14 mouse cellular contexts compared by ENCODE assay signal in genomic region chr5:69145827-69146226, GRCm38 (mm10).
"Had no signal": no experiment of that assay in that cellular context is flagged by ENCODE, and none has a peak within 500 bp of the region (broad histone marks: within the 10 kb centered on the region; RNA-seq: fewer than 3 reads in every experiment).

No protein-coding gene starts in this region.

- DNase-seq: embryo, embryonic 11 days; forebrain, postnatal 0 days; gastrocnemius, adult 2 months; gastrocnemius, postnatal 10 days; gastrocnemius, postnatal 14 days; gastrocnemius, postnatal 25 days; gastrocnemius, postnatal 36 days; heart, adult 11 months; heart, adult 18-20 months; heart, adult 2 months had no signal

- ATAC-seq: forebrain, embryonic 13.5 days; forebrain, embryonic 14.5 days; forebrain, embryonic 15.5 days; forebrain, embryonic 16.5 days; forebrain, postnatal 0 days had no signal
